Mouse (Mus musculus) small intestine, adult 2 months (tissue): ENCODE measurements around the gene Nup62.

Source experiments
- CTCF ChIP-seq: fragments of 200-500 bp; IDR thresholded peaks from 2 replicates; pipeline ENCODE4 v1.5.1; 2012; ENCODE audit warnings: low read depth, mild to moderate bottlenecking, control low read depth, inconsistent platforms, low read length, moderate library complexity, mixed read lengths; ENCODE audit not compliant: insufficient replicate concordance, insufficient read length; ENCODE audit errors: extremely low read depth
- POLR2A ChIP-seq: fragments of 200-500 bp; IDR thresholded peaks from 2 replicates; pipeline ENCODE4 v1.6.1; 2012; ENCODE audit warnings: low read depth, mild to moderate bottlenecking, control low read depth, inconsistent platforms, low read length, moderate library complexity

DNA sequence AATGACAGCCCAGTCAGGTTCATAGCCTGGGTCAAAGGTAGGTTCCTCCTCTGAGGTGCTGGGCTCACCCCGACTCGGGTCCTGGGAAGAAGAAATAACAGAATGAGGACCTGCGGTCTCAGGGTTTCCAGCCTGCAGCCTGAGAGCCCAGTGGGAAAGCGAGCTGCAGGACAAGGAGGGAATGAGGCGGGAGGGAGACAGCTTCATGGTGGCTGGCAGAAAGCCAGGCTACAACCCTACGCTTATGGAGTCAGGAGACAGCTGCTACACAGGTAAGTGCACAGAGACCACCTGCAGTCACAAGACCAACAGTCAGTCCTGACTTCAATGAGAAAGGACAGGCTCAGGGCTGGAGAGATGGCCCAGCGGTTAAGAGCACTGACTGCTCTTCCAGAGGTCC is 30.9 kb downstream of the Nup62 start:
- TF ChIP-seq CTCF (no peak), POLR2A (no peak)
